19 mouse cellular contexts compared by ENCODE assay signal in the genomic region with DNA sequence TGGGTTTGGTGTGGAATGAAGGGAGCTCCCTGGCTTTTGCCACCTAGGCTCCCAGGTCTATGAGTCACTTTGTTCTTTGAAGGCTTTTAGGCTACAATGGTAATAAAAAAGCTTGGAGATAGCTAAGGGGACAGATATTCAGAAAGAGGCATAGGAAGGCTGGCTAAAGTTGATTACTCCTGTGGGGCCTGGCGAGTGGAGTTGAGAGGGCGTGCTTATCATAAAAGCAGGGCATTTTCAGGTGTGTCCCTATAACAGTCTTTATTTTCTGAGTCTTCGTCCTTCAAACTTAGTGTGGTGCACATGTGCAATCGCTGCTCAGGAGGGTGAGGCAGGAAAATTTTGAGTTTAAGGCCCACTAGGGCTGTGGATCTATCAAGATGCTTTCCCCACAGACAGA.
DNase-seq lines count a peak whose midpoint lies in the region; ATAC-seq lines count a peak whose summit lies in the region.
"Had no signal": no experiment of that assay in that cellular context is flagged by ENCODE, and none has a peak within 500 bp of the region (broad histone marks: within the 10 kb centered on the region; RNA-seq: fewer than 3 reads in every experiment).

No protein-coding gene starts in this region.

- no peak overlapping the region for H3K4me2 ChIP-seq in hindbrain, embryonic 13.5 days
- no peak overlapping the region for H3K4me2 ChIP-seq in limb, embryonic 11.5 days (ENCODE audit: low read depth, severe bottlenecking)
- no peak overlapping the region for H3K4me2 ChIP-seq in liver, embryonic 15.5 days
- H3K4me2 ChIP-seq: heart, embryonic 12.5 days; hindbrain, embryonic 15.5 days had no signal

- H3K36me3 ChIP-seq in hindbrain, embryonic 10.5 days: no peaks in the 10 kb centered on the region
- H3K36me3 ChIP-seq in hindbrain, embryonic 13.5 days: no peaks in the 10 kb centered on the region
- no peaks in the 10 kb centered on the region for H3K36me3 ChIP-seq in embryonic facial prominence, embryonic 10.5 days (replicated peaks)
- no peaks in the 10 kb centered on the region for H3K36me3 ChIP-seq in limb, embryonic 11.5 days (ENCODE audit: control insufficient read depth, insufficient read depth, low read length)
- no peaks in the 10 kb centered on the region for H3K36me3 ChIP-seq in liver, embryonic 15.5 days (replicated peaks)
- H3K36me3 ChIP-seq: G1E; heart, embryonic 12.5 days; hindbrain, embryonic 15.5 days had no signal

- WGBS in hindbrain, embryonic 10.5 days: 90% methylated on average over 4 of the region's 4 CpGs
- 91% methylated on average over 4 of the region's 4 CpGs for WGBS in hindbrain, embryonic 13.5 days
- 90% methylated on average over 4 of the region's 4 CpGs for WGBS in embryonic facial prominence, embryonic 10.5 days
- 82% methylated on average over 4 of the region's 4 CpGs for WGBS in limb, embryonic 11.5 days
- WGBS in liver, embryonic 15.5 days (ENCODE audit: insufficient replicate concordance): 27% methylated on average over 4 of the region's 4 CpGs

- H3K4me1 ChIP-seq in hindbrain, embryonic 10.5 days (replicated peaks): peaks cover 44% of the 10 kb centered on the region
- H3K4me1 ChIP-seq in hindbrain, embryonic 13.5 days (replicated peaks): peaks cover 34% of the 10 kb centered on the region
- H3K4me1 ChIP-seq in embryonic facial prominence, embryonic 10.5 days: peaks cover 68% of the 10 kb centered on the region
- peaks cover 31% of the 10 kb centered on the region for H3K4me1 ChIP-seq in limb, embryonic 11.5 days (ENCODE audit: control insufficient read depth, insufficient read depth, low read length)
- H3K4me1 ChIP-seq in liver, embryonic 15.5 days (replicated peaks): peaks cover 24% of the 10 kb centered on the region

- no peak for DNase-seq in hindbrain, embryonic 10.5 days (ENCODE audit: low spot score)
- no peak for DNase-seq in embryonic facial prominence, embryonic 10.5 days (ENCODE audit: low spot score)
- no peak for DNase-seq in limb, embryonic 11.5 days (ENCODE audit: low spot score)
- DNase-seq in urinary bladder, postnatal 25 days (ENCODE audit: low spot score): no peak
- DNase-seq in heart, adult 8-10 months (ENCODE audit: low spot score): no peak
- no peak for DNase-seq in adipocyte (ENCODE audit: low spot score)
- DNase-seq: adrenal gland, postnatal 25 days; cerebellum, adult 2 months; forebrain, postnatal 0 days; lung, postnatal 10 days; right cerebral cortex, postnatal 25 days; thymus, postnatal 36 days had no signal

- H3K27me3 ChIP-seq in hindbrain, embryonic 10.5 days (ENCODE audit: insufficient read depth, poor library complexity, severe bottlenecking): peaks cover 8% of the 10 kb centered on the region
- peaks cover 11% of the 10 kb centered on the region for H3K27me3 ChIP-seq in hindbrain, embryonic 13.5 days
- H3K27me3 ChIP-seq in embryonic facial prominence, embryonic 10.5 days (replicated peaks; ENCODE audit: low read depth, poor library complexity, severe bottlenecking): 0 out of 2 replicates have a peak, but pooled peaks cover 5% of the 10 kb centered on the region
- no peaks in the 10 kb centered on the region for H3K27me3 ChIP-seq in limb, embryonic 11.5 days (ENCODE audit: control insufficient read depth, insufficient read depth, low read length)
- no peaks in the 10 kb centered on the region for H3K27me3 ChIP-seq in liver, embryonic 15.5 days
- H3K27me3 ChIP-seq: heart, embryonic 12.5 days; hindbrain, embryonic 15.5 days had no signal

- H3K4me3 ChIP-seq in hindbrain, embryonic 10.5 days: no peak overlapping the region
- H3K4me3 ChIP-seq in hindbrain, embryonic 13.5 days: no peak overlapping the region
- H3K4me3 ChIP-seq in embryonic facial prominence, embryonic 10.5 days: no peak overlapping the region
- H3K4me3 ChIP-seq in limb, embryonic 11.5 days (ENCODE audit: low read depth, low read length): no peak overlapping the region
- no peak overlapping the region for H3K4me3 ChIP-seq in liver, embryonic 15.5 days (replicated peaks)
- H3K4me3 ChIP-seq: heart, embryonic 12.5 days; hindbrain, embryonic 15.5 days had no signal

- 0 out of 2 replicates have a peak overlapping the region, but pooled peaks have one; percentile 36 for H3K27ac ChIP-seq in hindbrain, embryonic 10.5 days
- H3K27ac ChIP-seq in hindbrain, embryonic 13.5 days: no peak overlapping the region
- peak overlapping the region; percentile 92 for H3K27ac ChIP-seq in embryonic facial prominence, embryonic 10.5 days (replicated peaks)
- H3K27ac ChIP-seq in limb, embryonic 11.5 days (replicated peaks; ENCODE audit: low read depth, low read length): peak overlapping the region; percentile 96
- no peak overlapping the region for H3K27ac ChIP-seq in liver, embryonic 15.5 days (replicated peaks)
- H3K27ac ChIP-seq: hindbrain, embryonic 15.5 days had no signal

- ATAC-seq in hindbrain, embryonic 13.5 days (ENCODE audit: low FRiP score): no peak
- no peak for ATAC-seq in limb, embryonic 11.5 days (ENCODE audit: insufficient number of reproducible peaks, low FRiP score, low TSS enrichment, low read depth)
- ATAC-seq in liver, embryonic 15.5 days (ENCODE audit: insufficient read depth): peak; percentile 57
- ATAC-seq: activated CD4-positive, CD25-positive, alpha-beta regulatory T cell, adult 4 months; forebrain, postnatal 0 days; midbrain, embryonic 16.5 days had no signal

- no peak overlapping the region for H3K9ac ChIP-seq in hindbrain, embryonic 13.5 days
- H3K9ac ChIP-seq in limb, embryonic 11.5 days (ENCODE audit: low read length): no peak overlapping the region
- no peak overlapping the region for H3K9ac ChIP-seq in liver, embryonic 15.5 days
- H3K9ac ChIP-seq: forebrain, postnatal 0 days; heart, embryonic 12.5 days; hindbrain, embryonic 15.5 days had no signal

- H3K9me3 ChIP-seq in hindbrain, embryonic 10.5 days: no peaks in the 10 kb centered on the region
- H3K9me3 ChIP-seq in hindbrain, embryonic 13.5 days: no peaks in the 10 kb centered on the region
- no peaks in the 10 kb centered on the region for H3K9me3 ChIP-seq in embryonic facial prominence, embryonic 10.5 days
- H3K9me3 ChIP-seq in limb, embryonic 11.5 days (ENCODE audit: control insufficient read depth, low read length): no peaks in the 10 kb centered on the region
- no peaks in the 10 kb centered on the region for H3K9me3 ChIP-seq in liver, embryonic 15.5 days (replicated peaks)
- H3K9me3 ChIP-seq: G1E; heart, embryonic 12.5 days; hindbrain, embryonic 15.5 days had no signal

Comparison
In these comparisons a context has a peak if more than half of its experiments do, and no peak if none do; other contexts are left out.
1. H3K27ac ChIP-seq: peak in hindbrain, embryonic 10.5 days (single experiment), embryonic facial prominence, embryonic 10.5 days (single experiment) and limb, embryonic 11.5 days (single experiment); none in hindbrain, embryonic 13.5 days (single experiment) and liver, embryonic 15.5 days (single experiment).